Comparison of ENCODE assay signal across 8 mouse cellular contexts in genomic region chr2:102450248-102450760, GRCm38 (mm10). TPM values are rescaled to one million over a fixed set of nuclear protein-coding genes. Genes with fewer than 3 reads are reported as not detected.
A peak's percentile ranks its signal among the peaks of the same experiment; 100 is the strongest.
DNase-seq lines count a peak whose midpoint lies in the region; ATAC-seq lines count a peak whose summit lies in the region.

No protein-coding gene starts in this region.

- H3K9ac ChIP-seq in embryonic facial prominence, embryonic 11.5 days (replicated peaks; ENCODE audit: low read length), result peak overlapping the region; percentile 82
- peak overlapping the region; percentile 91 for H3K9ac ChIP-seq in limb, embryonic 12.5 days (replicated peaks)
- peak overlapping the region; percentile 87 for H3K9ac ChIP-seq in midbrain, embryonic 13.5 days (replicated peaks)

- peak; percentile 74 for DNase-seq in embryonic facial prominence, embryonic 11.5 days (ENCODE audit: low spot score)
- DNase-seq in heart, adult 18-20 months, result peak; percentile 57 to 63
- DNase-seq in kidney, adult 11 months, result peak; percentile 51
- DNase-seq in spleen, postnatal 10 days (ENCODE audit: low spot score in 2 of 2), result peak; percentile 11 to 35

- H3K36me3 ChIP-seq in erythroblast, embryonic 14.5 days (ENCODE audit: control insufficient read depth), result no peaks in the 10 kb centered on the region
- no peaks in the 10 kb centered on the region for H3K36me3 ChIP-seq in embryonic facial prominence, embryonic 11.5 days (replicated peaks; ENCODE audit: control insufficient read depth, insufficient read depth, low read depth, low read length)
- no peaks in the 10 kb centered on the region for H3K36me3 ChIP-seq in limb, embryonic 12.5 days
- peaks cover 12% of the 10 kb centered on the region; the same call in 1 of the 2 replicates for H3K36me3 ChIP-seq in midbrain, embryonic 13.5 days

- under 1% methylated on average over 43 of the region's 43 CpGs for WGBS in embryonic facial prominence, embryonic 11.5 days
- under 1% methylated on average over 43 of the region's 43 CpGs for WGBS in limb, embryonic 12.5 days
- under 1% methylated on average over 43 of the region's 43 CpGs for WGBS in midbrain, embryonic 13.5 days

- H3K4me3 ChIP-seq in erythroblast, embryonic 14.5 days (replicated peaks), result peak overlapping the region; percentile 38
- H3K4me3 ChIP-seq in embryonic facial prominence, embryonic 11.5 days (ENCODE audit: low read depth, low read length), result peak overlapping the region; percentile 56
- peak overlapping the region; percentile 80 for H3K4me3 ChIP-seq in limb, embryonic 12.5 days (replicated peaks)
- peak overlapping the region; percentile 68 for H3K4me3 ChIP-seq in midbrain, embryonic 13.5 days (replicated peaks)

- H3K4me1 ChIP-seq in erythroblast, embryonic 14.5 days (ENCODE audit: control insufficient read depth), result peaks cover 4% of the 10 kb centered on the region; the same call in 1 of the 2 replicates
- no peaks in the 10 kb centered on the region; the same call in 1 of the 2 replicates for H3K4me1 ChIP-seq in embryonic facial prominence, embryonic 11.5 days (ENCODE audit: control insufficient read depth, insufficient read depth, low read length)
- H3K4me1 ChIP-seq in limb, embryonic 12.5 days (replicated peaks), result peaks cover 37% of the 10 kb centered on the region
- H3K4me1 ChIP-seq in midbrain, embryonic 13.5 days (replicated peaks), result peaks cover 28% of the 10 kb centered on the region

- H3K27ac ChIP-seq in embryonic facial prominence, embryonic 11.5 days (replicated peaks; ENCODE audit: low read depth, low read length), result peak overlapping the region; percentile 17
- H3K27ac ChIP-seq in limb, embryonic 12.5 days, result peak overlapping the region; percentile 95
- peak overlapping the region; percentile 96 for H3K27ac ChIP-seq in midbrain, embryonic 13.5 days

- H3K9me3 ChIP-seq in erythroblast, embryonic 14.5 days (ENCODE audit: control insufficient read depth, low read length), result peaks cover 2% of the 10 kb centered on the region; the same call in 1 of the 2 replicates
- H3K9me3 ChIP-seq in embryonic facial prominence, embryonic 11.5 days (replicated peaks; ENCODE audit: control insufficient read depth, low read length), result no peaks in the 10 kb centered on the region
- H3K9me3 ChIP-seq in limb, embryonic 12.5 days, result no peaks in the 10 kb centered on the region
- H3K9me3 ChIP-seq in midbrain, embryonic 13.5 days, result no peaks in the 10 kb centered on the region

- H3K4me2 ChIP-seq in embryonic facial prominence, embryonic 11.5 days (ENCODE audit: low read depth, low read length), result peak overlapping the region; percentile 96
- peak overlapping the region; percentile 97 for H3K4me2 ChIP-seq in limb, embryonic 12.5 days
- H3K4me2 ChIP-seq in midbrain, embryonic 13.5 days (replicated peaks), result peak overlapping the region; percentile 81

- no peak for ATAC-seq in erythroblast, adult 5-6 weeks (replicated peaks; ENCODE audit: low FRiP score, poor library complexity, severe bottlenecking)
- peak; percentile 8; the same call in 1 of the 2 replicates for ATAC-seq in embryonic facial prominence, embryonic 11.5 days (replicated peaks; ENCODE audit: insufficient number of reproducible peaks, low FRiP score, low TSS enrichment, low read depth)
- ATAC-seq in limb, embryonic 12.5 days (ENCODE audit: insufficient number of reproducible peaks, insufficient read depth, low FRiP score, low TSS enrichment, low read depth), result 0 out of 2 replicates have a peak, but pooled peaks have one; percentile 5
- peak; percentile 35 for ATAC-seq in midbrain, embryonic 13.5 days

- peaks cover 57% of the 10 kb centered on the region for H3K27me3 ChIP-seq in erythroblast, embryonic 14.5 days (ENCODE audit: control insufficient read depth)
- H3K27me3 ChIP-seq in embryonic facial prominence, embryonic 11.5 days (ENCODE audit: control insufficient read depth, insufficient read depth, low read length), result no peaks in the 10 kb centered on the region
- H3K27me3 ChIP-seq in limb, embryonic 12.5 days, result no peaks in the 10 kb centered on the region
- H3K27me3 ChIP-seq in midbrain, embryonic 13.5 days, result peaks cover 8% of the 10 kb centered on the region; the same call in 1 of the 2 replicates

RNA-seq across cellular contexts. Expression of gene Fjx1, which starts 2.0 kb away (rescaled TPM):
- polyA plus RNA-seq in erythroblast, embryonic 14.5 days (2012), result 0.03 TPM in 1 of 2 replicates, not detected in the other
- not detected in 2 replicates for total RNA-seq in erythroblast, adult 5-6 weeks (2015; ENCODE audit: low replicate concordance)
- not detected in 2 replicates for total RNA-seq in erythroblast, adult 5-6 weeks (2017; ENCODE audit: low replicate concordance)
- 12.2 and 13.3 TPM in 2 replicates for polyA plus RNA-seq in embryonic facial prominence, embryonic 11.5 days (2014; fragmentation: Nextera tagmentation; extraction: Ambion mirVana)
- total RNA-seq in heart, adult 18-20 months (2021), result under 1 TPM; 0.10 to 0.32 TPM
- 32.5 and 34.9 TPM in 2 replicates for polyA plus RNA-seq in limb, embryonic 12.5 days (2016; fragmentation: Nextera tagmentation; extraction: Ambion mirVana)
- polyA plus RNA-seq in midbrain, embryonic 13.5 days (2015; fragmentation: Nextera tagmentation; extraction: Ambion mirVana), result 25.2 and 36.7 TPM in 2 replicates

RNA-seq across cellular contexts. Expression of gene Trim44, which starts 42.7 kb away (rescaled TPM):
- polyA plus RNA-seq in erythroblast, embryonic 14.5 days (2012), result 0.18 and 0.30 TPM in 2 replicates
- 37.2 and 37.7 TPM in 2 replicates for total RNA-seq in erythroblast, adult 5-6 weeks (2015; ENCODE audit: low replicate concordance)
- 42.0 and 69.7 TPM in 2 replicates for total RNA-seq in erythroblast, adult 5-6 weeks (2017; ENCODE audit: low replicate concordance)
- polyA plus RNA-seq in embryonic facial prominence, embryonic 11.5 days (2014; fragmentation: Nextera tagmentation; extraction: Ambion mirVana), result 35.5 and 35.7 TPM in 2 replicates
- total RNA-seq in heart, adult 18-20 months (2021), result 10 to 100 TPM; 28.1 to 28.2 TPM
- polyA plus RNA-seq in limb, embryonic 12.5 days (2016; fragmentation: Nextera tagmentation; extraction: Ambion mirVana), result 49.9 and 51.4 TPM in 2 replicates
- polyA plus RNA-seq in midbrain, embryonic 13.5 days (2015; fragmentation: Nextera tagmentation; extraction: Ambion mirVana), result 45.6 and 49.7 TPM in 2 replicates

Comparison
In these comparisons a context has a peak if more than half of its experiments do, and no peak if none do; other contexts are left out.
1. DNase-seq: peak in every context shown above with its lines; median percentile 74 in embryonic facial prominence, embryonic 11.5 days; 60 in heart, adult 18-20 months; 51 in kidney, adult 11 months; 23 in spleen, postnatal 10 days.
2. H3K27ac ChIP-seq: peak in every context shown above with its lines; median percentile 96 in midbrain, embryonic 13.5 days; 95 in limb, embryonic 12.5 days; 17 in embryonic facial prominence, embryonic 11.5 days.
3. RNA of gene Fjx1, which starts 2.0 kb away (polyA plus RNA-seq): 25.2 to 36.7 TPM in midbrain, embryonic 13.5 days, 32.5 to 34.9 TPM in limb, embryonic 12.5 days and 12.2 to 13.3 TPM in embryonic facial prominence, embryonic 11.5 days; 0.03 TPM in erythroblast, embryonic 14.5 days; every median in the first group is over 10 times any median in the second.
4. RNA of gene Trim44, which starts 42.7 kb away (polyA plus RNA-seq): 49.9 to 51.4 TPM in limb, embryonic 12.5 days, 45.6 to 49.7 TPM in midbrain, embryonic 13.5 days and 35.5 to 35.7 TPM in embryonic facial prominence, embryonic 11.5 days; 0.18 to 0.30 TPM in erythroblast, embryonic 14.5 days; every median in the first group is over 10 times any median in the second.
5. Peak in every context shown above with its lines, with median percentiles within 50 percentile points of each other: H3K4me3 ChIP-seq, H3K4me2 ChIP-seq and H3K9ac ChIP-seq.